Mouse (Mus musculus) kidney, embryonic 16.5 days (tissue): ENCODE measurements around the gene Nexn. TPM values are rescaled to one million over a fixed set of nuclear protein-coding genes. Genes with fewer than 3 reads are reported as not detected.

Source experiments
- ATAC-seq: fragments of 200-750 bp; cut with Nextera tagmentation; 2 replicates; pipeline ENCODE4 v1.8.0; 2017; ENCODE audit warnings: moderate TSS enrichment; ENCODE audit not compliant: low FRiP score, low TSS enrichment
- H3K27ac ChIP-seq: fragments of 300-500 bp; sonication (generic); 2 replicates; pipeline ENCODE4 v1.5.1; 2014; ENCODE audit warnings: low read length
- H3K27me3 ChIP-seq: fragments of 300-500 bp; sonication (generic); 2 replicates; pipeline ENCODE4 v1.6.1; 2014; ENCODE audit warnings: low read length, control low read depth, mixed read lengths; ENCODE audit not compliant: insufficient read depth
- H3K36me3 ChIP-seq: fragments of 300-500 bp; sonication (generic); 2 replicates; pipeline ENCODE4 v1.6.1; 2014; ENCODE audit warnings: low read length, control low read depth, mixed read lengths; ENCODE audit not compliant: insufficient read depth
- H3K4me1 ChIP-seq: fragments of 300-500 bp; sonication (generic); 2 replicates; pipeline ENCODE4 v1.6.1; 2014; ENCODE audit warnings: low read length, control low read depth, mixed read lengths; ENCODE audit not compliant: insufficient read depth
- H3K4me2 ChIP-seq: fragments of 300-500 bp; sonication (generic); replicated peaks from 2 replicates; pipeline ENCODE4 v1.6.1; 2014; ENCODE audit warnings: low read depth, low read length
- H3K4me3 ChIP-seq: fragments of 300-500 bp; sonication (generic); 2 replicates; pipeline ENCODE4 v1.5.1; 2014; ENCODE audit warnings: mild to moderate bottlenecking, low read length
- H3K9ac ChIP-seq: fragments of 300-500 bp; sonication (generic); replicated peaks from 2 replicates; pipeline ENCODE4 v1.6.1; 2014; ENCODE audit warnings: low read length
- H3K9me3 ChIP-seq: fragments of 300-500 bp; sonication (generic); 2 replicates; pipeline ENCODE4 v1.6.1; 2016; ENCODE audit warnings: low read length, control low read depth
- WGBS: fragments of 180-500 bp; shearing (Covaris S2); extraction: QIAGEN DNeasy Blood & Tissue Kit; methylation state at CpG from one replicate; pipeline ENCODE4 v1.1.7; 2014; 5-methylcytosine and 5-hydroxymethylcytosine counted together
- polyA plus RNA-seq: library from polyadenylated mRNA; unstranded; fragments of >200 nt; fragmentation: Nextera tagmentation; extraction: Ambion mirVana; gene quantifications from 2 replicates; pipeline ENCODE4 v1.2.1, GENCODE M21; 2015

Gene Nexn
- polyA plus RNA-seq, 1 experiment from 2014 or later, result 10.9 TPM

GRCm38 (mm10) chr3:152284759-152285158 lies 18.6 kb upstream of the Nexn start:
- no peak overlapping the region for H3K27ac ChIP-seq
- no peak overlapping the region for H3K9ac ChIP-seq
- no peaks in the 10 kb centered on the region for H3K27me3 ChIP-seq
- H3K9me3 ChIP-seq, result no peaks in the 10 kb centered on the region
- 70% methylated on average over 5 of the region's 5 CpGs for WGBS
- peaks cover 20% of the 10 kb centered on the region for H3K36me3 ChIP-seq
- H3K4me3 ChIP-seq, result no peak overlapping the region
- no peak overlapping the region for H3K4me2 ChIP-seq
- no peak for ATAC-seq
- no peaks in the 10 kb centered on the region for H3K4me1 ChIP-seq

DNA sequence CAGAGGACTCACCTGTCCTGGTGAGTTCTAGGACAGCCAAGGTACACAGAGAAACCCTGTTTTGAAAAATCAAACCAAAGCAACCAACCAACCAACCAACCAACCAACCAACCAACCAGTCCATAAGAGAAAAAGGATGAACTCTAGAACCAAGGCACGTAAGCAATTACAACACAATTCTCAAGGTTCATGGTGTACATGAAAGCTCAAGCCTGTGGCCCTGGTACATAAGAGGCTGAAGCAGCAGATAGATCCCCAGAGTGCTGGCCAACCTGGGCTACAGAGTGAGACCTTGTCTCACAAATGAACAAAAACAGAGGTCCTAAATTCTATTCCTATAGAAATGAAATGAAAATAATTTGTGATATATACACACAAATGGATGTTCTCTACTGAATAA lies 18.2 kb upstream of the Nexn start:
- no peaks in the 10 kb centered on the region for H3K27me3 ChIP-seq
- WGBS, result 100% methylated on average over 1 of the region's 1 CpGs
- no peak overlapping the region for H3K4me3 ChIP-seq
- peaks cover 20% of the 10 kb centered on the region for H3K36me3 ChIP-seq
- ATAC-seq, result no peak
- no peak overlapping the region for H3K4me2 ChIP-seq
- no peaks in the 10 kb centered on the region for H3K4me1 ChIP-seq
- no peak overlapping the region for H3K9ac ChIP-seq
- no peaks in the 10 kb centered on the region for H3K9me3 ChIP-seq
- H3K27ac ChIP-seq, result no peak overlapping the region

DNA sequence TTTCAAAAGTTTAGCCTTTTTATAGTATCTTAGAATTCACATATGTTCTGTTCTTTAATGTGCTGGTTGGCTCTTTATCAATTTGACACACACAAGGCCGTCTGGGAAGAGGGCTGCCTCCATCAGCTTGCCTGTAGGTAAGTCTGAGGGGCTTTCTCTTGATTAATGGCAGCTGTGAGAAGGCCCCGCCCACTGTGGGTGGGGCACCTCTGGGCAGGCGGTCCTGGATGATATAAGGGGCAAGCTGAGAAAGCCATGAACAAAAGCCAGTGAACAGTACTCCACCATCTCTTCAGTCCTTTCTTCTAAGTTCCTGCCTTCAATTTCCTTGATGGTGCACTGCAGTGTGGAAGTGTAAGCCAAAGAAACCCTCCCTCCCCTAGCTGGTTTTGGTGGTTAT lies 16.0 kb upstream of the Nexn start:
- Histone ChIP-seq H3K36me3 (peaks cover 20% of the 10 kb centered on the region), H3K4me2 (no peak overlapping the region), H3K27ac (no peak overlapping the region), H3K9ac (no peak overlapping the region), H3K27me3 (no peaks in the 10 kb centered on the region), H3K9me3 (no peaks in the 10 kb centered on the region), H3K4me3 (no peak overlapping the region), H3K4me1 (no peaks in the 10 kb centered on the region)
- no peak for ATAC-seq
- WGBS, result 35% methylated on average over 3 of the region's 3 CpGs

- WGBS, result 30% methylated on average over 2 of the region's 2 CpGs
- ATAC-seq, result peak; percentile 65; the same call in 1 of the 2 replicates
- H3K36me3 ChIP-seq, result peaks cover 12% of the 10 kb centered on the region
- no peak overlapping the region for H3K4me2 ChIP-seq
- no peaks in the 10 kb centered on the region for H3K4me1 ChIP-seq
- H3K27me3 ChIP-seq, result no peaks in the 10 kb centered on the region
- no peak overlapping the region for H3K4me3 ChIP-seq
- peak overlapping the region; percentile 47; the same call in 1 of the 2 replicates for H3K27ac ChIP-seq
- no peaks in the 10 kb centered on the region for H3K9me3 ChIP-seq
- H3K9ac ChIP-seq, result no peak overlapping the region
Measured at GRCm38 (mm10) chr3:152278431-152278830, 12.3 kb upstream of the Nexn start.

DNA sequence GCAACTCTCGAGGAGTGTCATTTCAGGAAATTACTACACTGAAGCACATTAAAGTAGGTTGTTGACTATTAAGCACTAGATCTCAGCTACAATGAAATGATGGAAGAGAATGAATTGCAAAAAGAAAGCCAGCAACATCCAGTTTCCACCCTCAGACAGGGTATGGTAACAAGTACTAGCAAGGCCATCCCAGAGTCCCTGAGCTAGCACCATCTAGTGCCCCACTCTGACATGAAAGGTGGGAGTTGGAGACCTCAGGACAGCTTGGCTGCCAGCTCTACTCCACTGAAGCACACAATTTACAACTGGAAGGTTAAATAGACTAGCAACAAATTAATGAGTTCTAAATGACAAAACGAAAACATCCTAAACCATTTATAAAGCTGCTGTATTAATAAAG lies 11.8 kb upstream of the Nexn start:
- Histone ChIP-seq H3K36me3 (peaks cover 7% of the 10 kb centered on the region), H3K27ac (peak overlapping the region; percentile 47; the same call in 1 of the 2 replicates), H3K27me3 (no peaks in the 10 kb centered on the region), H3K9me3 (no peaks in the 10 kb centered on the region), H3K4me1 (no peaks in the 10 kb centered on the region), H3K4me3 (no peak overlapping the region), H3K9ac (no peak overlapping the region), H3K4me2 (no peak overlapping the region)
- WGBS, result 56% methylated on average over 2 of the region's 2 CpGs
- ATAC-seq, result no peak

DNA sequence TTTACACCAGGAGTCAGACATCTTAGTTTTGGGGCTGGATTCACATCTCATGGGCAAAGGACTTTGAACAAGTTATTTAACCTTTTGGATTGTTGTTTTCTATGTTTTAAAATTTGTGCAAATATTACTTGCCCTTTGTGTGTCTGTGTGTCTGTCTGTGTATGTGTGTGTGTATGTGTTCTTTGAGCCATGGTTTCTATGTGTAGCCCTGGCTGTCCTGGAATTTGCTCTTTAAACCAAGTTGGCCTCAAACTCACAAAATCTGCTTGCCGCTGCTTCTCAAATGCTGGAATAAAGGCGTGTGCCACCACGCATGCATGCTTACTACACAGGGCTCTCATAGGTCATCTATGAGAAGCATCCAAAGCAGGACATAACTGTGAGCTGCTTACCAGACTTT lies 10.8 kb upstream of the Nexn start:
- ATAC-seq, result no peak
- H3K27ac ChIP-seq, result no peak overlapping the region
- H3K9me3 ChIP-seq, result no peaks in the 10 kb centered on the region
- no peaks in the 10 kb centered on the region for H3K27me3 ChIP-seq
- H3K4me2 ChIP-seq, result no peak overlapping the region
- H3K4me1 ChIP-seq, result no peaks in the 10 kb centered on the region
- no peak overlapping the region for H3K9ac ChIP-seq
- WGBS, result 97% methylated on average over 3 of the region's 3 CpGs
- H3K36me3 ChIP-seq, result no peaks in the 10 kb centered on the region; the same call in 1 of the 2 replicates
- no peak overlapping the region for H3K4me3 ChIP-seq

DNA sequence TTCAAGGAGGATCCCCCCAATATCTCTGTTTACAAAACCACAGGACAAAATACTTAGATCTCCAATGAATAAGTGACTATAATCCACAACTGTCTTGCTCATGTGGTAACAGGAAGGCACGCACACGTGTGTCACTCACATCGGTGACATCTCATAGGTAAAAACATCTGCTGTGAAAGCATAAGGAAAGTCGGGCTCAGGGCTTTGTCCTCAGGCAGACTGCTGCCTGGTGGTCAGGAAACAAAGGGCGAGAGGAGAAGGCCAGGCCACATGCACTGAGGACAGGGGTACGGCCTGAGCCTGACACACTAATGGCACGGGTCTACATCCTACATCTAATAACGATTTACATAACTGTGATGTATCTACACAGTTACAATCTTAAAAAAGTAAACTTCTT lies 8.9 kb upstream of the Nexn start:
- Histone ChIP-seq H3K27me3 (no peaks in the 10 kb centered on the region), H3K4me2 (no peak overlapping the region), H3K9ac (no peak overlapping the region), H3K36me3 (no peaks in the 10 kb centered on the region; the same call in 1 of the 2 replicates), H3K4me3 (no peak overlapping the region), H3K9me3 (no peaks in the 10 kb centered on the region), H3K27ac (no peak overlapping the region), H3K4me1 (no peaks in the 10 kb centered on the region)
- ATAC-seq, result no peak
- 82% methylated on average over 8 of the region's 8 CpGs for WGBS

DNA sequence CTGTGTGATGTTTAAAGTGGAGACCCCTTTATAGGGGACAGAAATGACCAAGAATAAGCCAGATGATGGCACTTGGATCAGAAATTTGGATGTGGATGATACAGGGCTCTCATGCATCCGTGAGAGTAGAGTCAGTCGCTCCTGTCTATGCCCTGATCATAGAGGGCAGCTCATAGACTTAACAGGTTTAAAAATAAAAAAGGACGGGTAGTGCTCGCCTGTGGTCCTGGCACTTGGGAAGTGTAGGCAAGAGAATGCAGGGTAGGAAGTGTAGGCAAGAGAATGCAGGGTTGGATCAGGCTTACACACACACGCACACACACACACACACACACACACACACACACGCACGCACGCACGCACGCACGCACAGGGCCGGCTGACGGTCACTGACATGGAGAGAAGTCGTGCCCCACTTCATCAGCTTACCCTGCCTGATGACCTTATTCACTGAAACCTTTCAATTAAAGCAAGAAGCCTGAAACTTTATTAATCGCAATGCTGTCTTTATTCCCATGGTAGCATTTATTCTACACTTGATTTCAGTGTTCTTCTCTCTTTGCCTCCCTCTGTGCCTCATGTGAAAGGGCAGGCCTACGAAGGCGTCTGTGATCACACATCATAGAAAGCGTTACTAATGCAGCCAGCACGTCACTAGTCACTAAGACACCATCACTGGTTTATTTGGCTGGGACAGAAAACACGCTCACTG lies 7.0 kb upstream of the Nexn start:
- H3K9ac ChIP-seq, result no peak overlapping the region
- no peak overlapping the region for H3K4me3 ChIP-seq
- no peak overlapping the region for H3K27ac ChIP-seq
- H3K36me3 ChIP-seq, result no peaks in the 10 kb centered on the region; the same call in 1 of the 2 replicates
- H3K9me3 ChIP-seq, result no peaks in the 10 kb centered on the region
- WGBS, result 84% methylated on average over 20 of the region's 20 CpGs
- H3K27me3 ChIP-seq, result no peaks in the 10 kb centered on the region
- H3K4me2 ChIP-seq, result no peak overlapping the region
- H3K4me1 ChIP-seq, result no peaks in the 10 kb centered on the region
- no peak for ATAC-seq

DNA sequence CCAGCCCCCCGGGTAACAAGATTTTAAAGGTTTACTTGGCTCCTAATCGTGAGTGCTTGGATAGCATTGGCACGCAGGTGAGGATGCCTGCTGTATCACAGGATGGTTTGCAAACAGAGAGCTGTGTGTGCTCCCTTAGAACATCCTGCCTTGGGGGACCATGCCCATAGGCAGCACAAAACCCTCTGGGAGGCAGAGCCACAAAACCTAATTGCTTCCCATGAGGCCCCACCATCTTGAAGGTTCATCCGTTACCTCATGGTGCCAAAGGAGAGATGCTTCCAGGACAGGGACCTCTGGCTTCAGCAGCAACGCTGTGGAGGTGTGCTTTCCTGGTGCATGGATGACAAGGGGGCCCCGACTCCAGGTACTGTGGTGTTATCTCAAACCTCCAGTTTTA lies 5.7 kb upstream of the Nexn start:
- ATAC-seq, result no peak
- 0 out of 2 replicates have a peak, but pooled peaks cover 3% of the 10 kb centered on the region for H3K27me3 ChIP-seq
- whole genome bisulfite sequencing, result 82% methylated on average over 6 of the region's 6 CpGs

DNA sequence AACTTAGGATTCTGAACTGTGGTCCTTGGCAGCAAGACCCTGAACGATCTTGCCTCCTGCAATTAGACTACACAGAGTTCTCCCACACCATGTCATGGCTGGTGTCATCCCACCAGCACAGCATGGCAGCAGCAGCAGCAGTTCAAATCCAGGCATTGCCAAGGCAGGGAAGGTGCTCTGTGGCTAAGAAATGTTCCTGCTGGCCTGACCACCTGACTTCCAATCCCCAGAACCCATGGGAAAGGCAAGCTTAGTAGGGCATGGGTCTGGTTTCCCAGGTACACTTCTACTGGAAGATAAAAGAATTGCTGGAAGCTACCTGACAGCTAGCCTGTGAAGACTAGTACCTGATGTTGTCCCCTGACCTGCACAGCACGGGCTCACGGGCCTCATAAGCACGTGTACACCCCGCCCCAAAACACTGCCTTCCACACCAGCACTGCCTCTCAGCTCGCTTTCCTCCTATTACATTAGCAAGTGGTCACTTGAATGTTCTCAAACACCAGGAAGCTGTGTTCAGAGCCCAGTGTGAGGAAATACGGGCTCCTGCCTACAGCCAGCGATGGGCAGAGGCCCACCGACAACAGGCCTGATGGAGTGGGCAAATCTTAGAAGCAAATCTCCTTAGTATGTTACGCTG lies 5.0 kb upstream of the Nexn start:
- no peaks in the 10 kb centered on the region; the same call in 1 of the 2 replicates for H3K36me3 ChIP-seq
- no peak overlapping the region for H3K4me2 ChIP-seq
- no peak overlapping the region for H3K4me3 ChIP-seq
- no peak overlapping the region for H3K27ac ChIP-seq
- no peaks in the 10 kb centered on the region for H3K9me3 ChIP-seq
- ATAC-seq, result no peak
- 0 out of 2 replicates have a peak, but pooled peaks cover 3% of the 10 kb centered on the region for H3K27me3 ChIP-seq
- WGBS, result 87% methylated on average over 10 of the region's 10 CpGs
- peaks cover under 1% of the 10 kb centered on the region; the same call in 1 of the 2 replicates for H3K4me1 ChIP-seq
- H3K9ac ChIP-seq, result no peak overlapping the region

More for the DNA sequence above, 5.7 kb upstream of the Nexn start:
- Histone ChIP-seq H3K9ac (no peak overlapping the region), H3K36me3 (no peaks in the 10 kb centered on the region; the same call in 1 of the 2 replicates), H3K4me1 (no peaks in the 10 kb centered on the region), H3K9me3 (no peaks in the 10 kb centered on the region), H3K4me2 (no peak overlapping the region), H3K4me3 (no peak overlapping the region), H3K27ac (no peak overlapping the region)
